Mouse (Mus musculus): ENCODE measurements around the gene Syn3. TPM values are rescaled to one million over a fixed set of nuclear protein-coding genes. Genes with fewer than 3 reads are reported as not detected.

Gene Syn3
- polyA plus RNA-seq, 1 experiment from 2014 or later, result 0.20 TPM

DNA sequence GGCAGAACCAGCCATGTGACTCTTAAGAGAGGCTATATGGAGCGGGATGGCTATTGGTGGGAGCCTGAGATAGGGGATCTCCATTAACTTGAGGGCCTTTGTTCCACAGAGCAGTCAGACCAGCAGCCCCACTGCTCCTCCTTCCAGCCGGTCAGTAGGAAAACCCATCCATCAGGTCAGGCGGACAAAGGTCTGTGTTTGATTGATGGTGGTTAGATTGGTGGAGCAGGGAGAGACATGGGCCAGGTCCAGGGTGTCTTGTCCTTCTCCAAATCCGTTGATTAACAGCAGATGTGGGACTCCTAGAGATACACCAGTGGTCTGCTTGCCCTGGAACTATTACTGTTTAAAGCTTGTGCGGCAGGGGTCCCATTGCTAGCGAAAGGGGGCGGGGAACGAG, 164.1 kb downstream of the Syn3 start:
- no peak for ATAC-seq (ENCODE audit: insufficient read depth)
- Histone ChIP-seq H3K4me3 (replicated peaks) (no peak overlapping the region), H3K36me3 (replicated peaks) (no peaks in the 10 kb centered on the region), H3K27ac (replicated peaks) (0 out of 2 replicates have a peak overlapping the region, but pooled peaks have one; percentile 11), H3K9me3 (replicated peaks) (no peaks in the 10 kb centered on the region), H3K27me3 (no peaks in the 10 kb centered on the region), H3K4me2 (no peak overlapping the region), H3K4me1 (replicated peaks) (peaks cover 75% of the 10 kb centered on the region), H3K9ac (no peak overlapping the region)
- 54% methylated on average over 8 of the region's 8 CpGs for WGBS (ENCODE audit: insufficient replicate concordance)

DNA sequence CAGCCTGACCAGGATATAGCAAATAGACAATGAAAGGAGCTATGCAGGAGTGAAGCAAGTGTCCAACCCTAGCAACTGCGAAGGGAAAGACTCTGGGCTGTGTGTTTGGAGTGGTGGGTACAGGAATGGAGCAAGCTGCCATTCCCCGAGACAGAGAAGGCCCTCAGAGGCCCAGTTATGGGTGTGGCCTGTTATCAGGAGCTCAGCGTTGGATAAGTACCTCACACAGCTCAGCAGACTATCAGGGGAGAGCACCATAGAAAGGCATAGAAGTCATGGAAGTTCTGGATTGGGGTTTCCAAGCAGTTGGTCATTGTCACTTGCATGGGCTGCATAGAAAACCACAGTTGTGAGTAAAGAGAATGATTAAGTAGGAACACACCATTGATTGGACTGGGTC, 165.8 kb downstream of the Syn3 start:
- WGBS (ENCODE audit: insufficient replicate concordance), result 39% methylated on average over 3 of the region's 3 CpGs
- H3K36me3 ChIP-seq (replicated peaks), result no peaks in the 10 kb centered on the region
- H3K9me3 ChIP-seq (replicated peaks), result no peaks in the 10 kb centered on the region
- no peak overlapping the region for H3K4me3 ChIP-seq (replicated peaks)
- no peak overlapping the region for H3K9ac ChIP-seq
- peaks cover 76% of the 10 kb centered on the region for H3K4me1 ChIP-seq (replicated peaks)
- peak overlapping the region; percentile 30; the same call in 1 of the 2 replicates for H3K27ac ChIP-seq (replicated peaks)
- peak; percentile 89 for ATAC-seq (ENCODE audit: insufficient read depth)
- H3K27me3 ChIP-seq, result no peaks in the 10 kb centered on the region
- H3K4me2 ChIP-seq, result peak overlapping the region; percentile 57

DNA sequence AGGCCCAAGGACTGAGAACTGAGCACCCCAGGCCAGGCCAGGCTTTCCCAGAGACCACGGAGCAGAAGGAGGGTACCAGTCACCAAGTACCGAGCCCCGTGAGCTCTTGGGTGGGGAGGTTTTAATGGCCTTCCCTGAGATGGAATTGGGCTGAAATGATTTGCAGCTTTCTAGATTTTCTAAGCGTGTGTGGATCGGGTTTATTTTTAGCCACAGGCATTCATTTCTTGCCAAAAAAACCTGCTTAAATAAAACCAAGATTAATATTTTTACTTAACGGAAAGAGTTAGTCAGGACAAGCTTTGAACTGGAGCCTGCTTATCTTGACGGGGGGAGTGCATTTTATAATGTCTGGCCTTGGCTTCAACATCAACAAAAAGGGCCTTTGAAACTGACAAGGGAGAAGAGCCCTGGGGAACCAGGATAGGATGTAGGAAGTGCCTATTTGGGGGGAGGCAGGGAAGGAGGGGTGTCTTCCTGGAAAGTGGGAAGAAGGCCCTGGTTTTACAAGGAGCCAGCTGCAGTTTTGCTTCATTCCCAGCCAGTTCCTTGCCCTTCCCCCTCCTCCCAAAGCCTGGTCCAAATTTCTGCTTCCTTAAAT, 166.9 kb downstream of the Syn3 start:
- no peak for ATAC-seq (ENCODE audit: insufficient read depth)
- Histone ChIP-seq H3K27me3 (no peaks in the 10 kb centered on the region), H3K27ac (replicated peaks) (peak overlapping the region; percentile 30; the same call in 1 of the 2 replicates), H3K9me3 (replicated peaks) (no peaks in the 10 kb centered on the region), H3K4me1 (replicated peaks) (peaks cover 76% of the 10 kb centered on the region), H3K4me3 (replicated peaks) (no peak overlapping the region), H3K36me3 (replicated peaks) (no peaks in the 10 kb centered on the region), H3K9ac (no peak overlapping the region), H3K4me2 (no peak overlapping the region)
- WGBS (ENCODE audit: insufficient replicate concordance), result 59% methylated on average over 7 of the region's 7 CpGs

DNA sequence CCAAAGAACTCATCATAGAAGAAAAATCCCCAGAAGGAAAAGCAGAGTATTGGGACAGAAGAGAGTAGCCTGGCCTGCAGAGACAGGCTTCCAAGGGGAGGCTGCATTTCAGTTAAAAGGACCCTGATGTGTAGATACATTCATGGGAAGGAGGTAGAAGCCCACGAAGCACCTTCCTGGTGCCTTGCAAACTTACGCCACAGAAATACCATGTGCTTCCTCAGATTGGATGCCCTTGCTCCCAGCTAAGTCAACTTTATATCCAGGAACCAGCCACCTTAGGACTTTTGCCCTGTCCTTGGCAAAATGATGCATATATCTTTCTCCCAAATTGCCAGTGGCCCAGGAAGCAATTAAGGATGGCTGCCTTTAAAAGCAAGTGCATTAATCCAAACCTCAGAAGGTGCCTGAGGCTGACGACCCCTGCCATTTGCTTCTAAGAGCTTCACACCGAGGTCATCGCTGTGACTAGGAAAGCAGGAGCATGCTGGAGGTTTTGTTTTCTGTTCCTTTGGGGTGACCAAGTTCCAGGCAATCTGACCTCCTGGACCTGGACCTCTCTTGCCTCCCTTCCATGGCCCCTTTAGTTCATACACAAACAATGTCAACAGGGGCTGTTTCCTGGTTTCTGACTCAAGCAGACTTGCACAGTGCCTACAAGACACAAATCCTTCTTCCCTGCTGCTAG, 167.6 kb downstream of the Syn3 start:
- no peaks in the 10 kb centered on the region for H3K27me3 ChIP-seq
- no peak overlapping the region for H3K4me2 ChIP-seq
- H3K9me3 ChIP-seq (replicated peaks), result no peaks in the 10 kb centered on the region
- WGBS (ENCODE audit: insufficient replicate concordance), result 61% methylated on average over 5 of the region's 5 CpGs
- no peak overlapping the region for H3K9ac ChIP-seq
- peaks cover 72% of the 10 kb centered on the region for H3K4me1 ChIP-seq (replicated peaks)
- H3K4me3 ChIP-seq (replicated peaks), result no peak overlapping the region
- no peaks in the 10 kb centered on the region for H3K36me3 ChIP-seq (replicated peaks)
- ATAC-seq (ENCODE audit: insufficient read depth), result no peak
- peak overlapping the region; percentile 30; the same call in 1 of the 2 replicates for H3K27ac ChIP-seq (replicated peaks)

DNA sequence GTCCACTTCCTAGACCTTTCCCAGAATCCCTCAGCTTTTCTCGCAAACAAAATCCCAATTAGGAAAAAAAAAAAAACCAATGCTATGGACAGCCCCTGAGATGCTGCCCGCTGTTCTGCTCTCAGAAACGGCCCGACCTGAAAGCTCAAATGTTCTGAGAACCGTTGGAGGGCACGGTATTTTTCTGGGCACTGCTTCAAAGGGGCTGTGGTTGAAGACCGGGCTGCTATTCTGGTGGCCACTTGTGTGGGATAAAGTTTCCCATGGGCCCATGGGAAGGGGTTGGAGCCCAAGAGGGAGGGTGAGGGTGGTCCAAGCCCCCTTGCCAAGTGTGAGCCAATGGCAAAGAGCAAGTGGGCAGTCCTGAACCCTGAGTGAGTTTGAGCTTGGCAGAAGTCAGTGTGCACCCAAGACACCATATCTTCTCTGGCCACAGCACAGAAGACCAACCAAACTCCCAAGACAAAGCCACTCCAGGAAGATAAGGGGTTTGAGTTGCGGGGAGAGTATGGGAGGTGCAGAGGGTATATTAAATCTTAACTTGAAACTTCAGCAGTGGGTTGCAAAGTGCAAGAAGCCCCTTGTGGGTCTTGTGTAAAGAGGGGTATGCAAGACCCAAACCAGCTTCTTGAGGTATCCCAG, 169.3 kb downstream of the Syn3 start:
- Histone ChIP-seq H3K27ac (replicated peaks) (peak overlapping the region; percentile 21), H3K36me3 (replicated peaks) (no peaks in the 10 kb centered on the region), H3K9me3 (replicated peaks) (no peaks in the 10 kb centered on the region), H3K4me3 (replicated peaks) (no peak overlapping the region), H3K9ac (no peak overlapping the region), H3K4me1 (replicated peaks) (peaks cover 59% of the 10 kb centered on the region), H3K4me2 (peak overlapping the region; percentile 8; the same call in 1 of the 2 replicates), H3K27me3 (no peaks in the 10 kb centered on the region)
- 65% methylated on average over 8 of the region's 8 CpGs for whole genome bisulfite sequencing (ENCODE audit: insufficient replicate concordance)
- 0 out of 2 replicates have a peak, but pooled peaks have one; percentile 30 for ATAC-seq (ENCODE audit: insufficient read depth)

DNA sequence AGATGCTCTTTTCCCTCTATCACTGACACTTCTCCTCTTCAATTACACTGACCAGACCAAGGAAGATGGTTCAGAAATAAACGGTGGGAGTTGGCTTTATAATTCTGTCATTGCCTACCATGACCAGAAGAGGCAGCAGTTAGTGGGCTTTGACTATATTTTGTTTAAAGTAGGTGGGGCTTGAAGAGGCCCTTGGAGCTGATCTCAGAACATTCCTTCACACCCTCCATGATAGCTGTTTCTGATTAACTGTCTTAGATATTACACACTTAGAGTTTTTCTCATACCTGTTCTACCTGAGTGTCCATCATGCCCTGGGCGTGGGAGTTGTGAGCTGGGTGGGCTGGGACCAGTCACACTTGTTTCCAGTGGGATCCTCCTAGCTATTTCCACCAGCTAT, 170.0 kb downstream of the Syn3 start:
- Histone ChIP-seq H3K27me3 (no peaks in the 10 kb centered on the region), H3K4me1 (replicated peaks) (peaks cover 52% of the 10 kb centered on the region), H3K27ac (replicated peaks) (no peak overlapping the region), H3K36me3 (replicated peaks) (no peaks in the 10 kb centered on the region), H3K4me3 (replicated peaks) (no peak overlapping the region), H3K4me2 (no peak overlapping the region), H3K9ac (no peak overlapping the region), H3K9me3 (replicated peaks) (no peaks in the 10 kb centered on the region)
- WGBS (ENCODE audit: insufficient replicate concordance), result 61% methylated on average over 2 of the region's 2 CpGs
- ATAC-seq (ENCODE audit: insufficient read depth), result no peak

DNA sequence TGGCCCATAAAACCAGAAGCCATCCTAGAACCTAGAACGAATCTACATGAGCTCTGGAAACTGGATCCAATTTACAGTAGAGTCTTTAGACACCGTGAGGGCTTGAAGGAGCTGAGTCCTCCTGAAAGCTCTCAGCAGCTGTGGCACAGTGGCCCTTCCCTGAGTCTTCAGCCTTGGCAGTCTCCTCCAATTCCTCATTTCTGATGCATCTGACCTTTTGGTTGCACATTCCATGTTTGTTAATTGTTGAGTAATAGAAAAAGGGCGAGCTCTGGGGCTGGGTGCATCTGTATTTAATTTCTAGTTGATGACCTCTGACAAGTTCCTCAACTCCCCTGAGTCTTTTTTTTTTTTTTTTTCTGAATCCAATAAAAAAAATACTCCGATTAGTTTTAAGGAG, 170.6 kb downstream of the Syn3 start:
- Histone ChIP-seq H3K4me2 (no peak overlapping the region), H3K27me3 (no peaks in the 10 kb centered on the region), H3K36me3 (replicated peaks) (no peaks in the 10 kb centered on the region), H3K27ac (replicated peaks) (no peak overlapping the region), H3K9ac (no peak overlapping the region), H3K4me3 (replicated peaks) (no peak overlapping the region), H3K4me1 (replicated peaks) (peaks cover 47% of the 10 kb centered on the region), H3K9me3 (replicated peaks) (no peaks in the 10 kb centered on the region)
- no peak for ATAC-seq (ENCODE audit: insufficient read depth)
- 70% methylated on average over 4 of the region's 4 CpGs for WGBS (ENCODE audit: insufficient replicate concordance)

DNA sequence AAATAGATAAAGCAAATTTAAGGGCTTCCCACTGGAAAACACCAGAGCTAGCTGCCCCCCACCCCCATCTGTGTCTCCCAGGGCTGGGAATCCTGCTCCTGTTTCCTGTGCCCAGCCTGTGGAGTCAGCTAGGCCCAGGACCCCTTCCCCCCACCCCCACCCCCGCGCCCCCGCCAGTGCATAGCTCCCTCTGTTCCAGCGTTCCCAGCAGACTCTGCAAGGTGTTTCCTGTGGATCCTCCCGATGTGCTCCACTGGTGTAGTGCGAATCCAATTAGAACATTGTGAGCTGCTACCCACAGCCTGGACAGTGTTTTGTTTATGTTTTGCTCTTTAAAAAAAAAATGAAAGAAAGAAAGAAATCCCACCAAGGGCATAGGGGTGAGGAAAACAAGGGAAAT, 173.4 kb downstream of the Syn3 start:
- Histone ChIP-seq H3K27me3 (no peaks in the 10 kb centered on the region), H3K9ac (no peak overlapping the region), H3K4me3 (replicated peaks) (no peak overlapping the region), H3K9me3 (replicated peaks) (no peaks in the 10 kb centered on the region), H3K36me3 (replicated peaks) (no peaks in the 10 kb centered on the region), H3K27ac (replicated peaks) (no peak overlapping the region), H3K4me2 (no peak overlapping the region), H3K4me1 (replicated peaks) (peaks cover 19% of the 10 kb centered on the region)
- 22% methylated on average over 6 of the region's 6 CpGs for WGBS (ENCODE audit: insufficient replicate concordance)
- ATAC-seq (ENCODE audit: insufficient read depth), result no peak

DNA sequence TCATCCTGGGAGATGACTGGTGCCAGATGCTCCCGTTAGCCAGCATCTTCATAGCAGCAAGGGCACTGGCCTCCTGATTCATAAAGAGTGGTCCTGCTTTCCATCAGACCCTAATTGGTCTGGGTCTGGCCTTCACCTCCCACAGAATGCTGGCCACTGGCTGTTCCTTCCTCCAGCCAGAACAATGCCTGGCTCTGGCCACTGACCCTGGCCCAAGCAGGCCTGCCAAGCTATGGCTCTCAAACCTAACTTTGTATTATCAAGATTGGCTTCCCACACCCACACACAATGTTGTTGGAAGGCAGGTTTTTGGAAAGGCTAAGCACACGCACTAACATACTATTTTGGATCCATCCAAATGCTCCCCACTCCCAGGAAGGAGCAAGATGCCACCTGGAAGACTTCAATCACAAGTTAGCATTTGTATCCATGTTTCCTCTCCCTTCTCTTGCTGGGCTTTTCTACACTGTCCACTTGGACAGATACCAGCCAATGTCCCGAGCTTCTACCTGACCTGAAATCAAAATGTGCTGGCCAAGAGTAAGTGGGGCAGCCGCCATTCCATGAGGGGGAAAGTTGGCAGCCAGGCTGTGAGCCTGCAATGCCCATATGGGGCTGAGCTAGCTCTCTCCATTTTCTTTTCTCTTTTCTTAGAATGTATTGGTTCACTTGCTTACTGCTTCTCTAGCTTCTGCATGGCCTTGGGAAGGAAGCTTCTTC, 175.3 kb downstream of the Syn3 start:
- 54% methylated on average over 4 of the region's 4 CpGs for WGBS (ENCODE audit: insufficient replicate concordance)

DNA sequence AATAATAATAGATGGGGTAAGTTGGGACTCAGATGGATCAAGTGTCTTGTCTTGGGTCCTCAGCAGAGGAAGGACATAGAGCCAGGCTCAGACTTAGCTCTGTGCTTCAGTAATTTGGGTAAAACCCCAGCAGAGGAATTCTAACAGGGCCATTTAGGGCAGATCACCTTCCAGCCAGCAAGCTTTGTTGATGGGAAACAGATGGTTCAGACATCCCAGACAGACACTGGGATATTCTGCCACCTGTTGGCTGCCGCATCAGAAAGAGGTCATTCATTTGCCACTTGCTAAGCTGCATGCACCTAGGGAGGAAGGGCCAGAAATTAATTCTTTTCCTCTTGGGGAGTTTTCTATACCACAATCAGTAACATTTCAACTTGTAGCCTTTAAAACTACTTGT, 176.7 kb downstream of the Syn3 start:
- ATAC-seq (ENCODE audit: insufficient read depth), result no peak
- no peak overlapping the region for H3K4me3 ChIP-seq (replicated peaks)
- 72% methylated on average over 1 of the region's 1 CpGs for WGBS (ENCODE audit: insufficient replicate concordance)
- no peaks in the 10 kb centered on the region for H3K36me3 ChIP-seq (replicated peaks)
- H3K9me3 ChIP-seq (replicated peaks), result no peaks in the 10 kb centered on the region
- no peak overlapping the region for H3K9ac ChIP-seq
- no peaks in the 10 kb centered on the region for H3K4me1 ChIP-seq (replicated peaks)
- H3K27ac ChIP-seq (replicated peaks), result no peak overlapping the region
- no peaks in the 10 kb centered on the region for H3K27me3 ChIP-seq
- H3K4me2 ChIP-seq, result no peak overlapping the region

More for the DNA sequence above, 175.3 kb downstream of the Syn3 start:
- H3K4me2 ChIP-seq, result no peak overlapping the region
- H3K9me3 ChIP-seq (replicated peaks), result no peaks in the 10 kb centered on the region
- ATAC-seq (ENCODE audit: insufficient read depth), result no peak
- H3K36me3 ChIP-seq (replicated peaks), result no peaks in the 10 kb centered on the region
- no peak overlapping the region for H3K27ac ChIP-seq (replicated peaks)
- H3K4me3 ChIP-seq (replicated peaks), result no peak overlapping the region
- H3K4me1 ChIP-seq (replicated peaks), result 0 out of 2 replicates have a peak, but pooled peaks cover under 1% of the 10 kb centered on the region
- H3K9ac ChIP-seq, result no peak overlapping the region
- H3K27me3 ChIP-seq, result no peaks in the 10 kb centered on the region

DNA sequence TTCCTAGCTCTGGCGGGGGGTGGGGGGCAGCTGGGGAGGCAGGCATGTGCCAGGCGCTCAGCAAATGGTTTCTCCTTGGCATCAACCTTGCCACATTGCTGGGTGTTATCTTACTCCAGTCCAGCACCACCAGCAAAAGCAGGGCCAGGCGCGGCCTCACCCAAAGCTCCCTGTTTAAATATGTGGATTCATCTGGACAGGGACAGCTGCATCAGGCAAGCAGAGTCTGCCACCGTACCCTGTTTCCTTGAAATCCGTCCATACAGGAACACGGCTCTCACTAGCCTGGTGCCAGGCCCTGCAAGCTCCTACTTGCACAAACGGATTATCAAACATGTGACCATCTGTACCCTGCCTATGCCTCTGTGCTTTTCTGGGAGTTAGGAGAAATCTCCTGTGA, 177.5 kb downstream of the Syn3 start:
- H3K4me1 ChIP-seq (replicated peaks), result no peaks in the 10 kb centered on the region
- no peak overlapping the region for H3K27ac ChIP-seq (replicated peaks)
- H3K4me3 ChIP-seq (replicated peaks), result no peak overlapping the region
- WGBS (ENCODE audit: insufficient replicate concordance), result 72% methylated on average over 8 of the region's 8 CpGs
- ATAC-seq (ENCODE audit: insufficient read depth), result no peak
- H3K27me3 ChIP-seq, result no peaks in the 10 kb centered on the region
- no peak overlapping the region for H3K4me2 ChIP-seq
- no peak overlapping the region for H3K9ac ChIP-seq
- no peaks in the 10 kb centered on the region for H3K36me3 ChIP-seq (replicated peaks)
- no peaks in the 10 kb centered on the region for H3K9me3 ChIP-seq (replicated peaks)
